Mouse (Mus musculus) naive thymus-derived CD4-positive, alpha-beta T cell, adult 2 months (primary cell): ENCODE results near the gene Mtus2.
A peak's percentile ranks its signal among the peaks of the same experiment; 100 is the strongest.
"Not testable (repeated sequence)": the region's sequence is repeated elsewhere in the genome, so short reads cannot be mapped to it uniquely, and the experiment has no call there.

Source experiments
- DNase-seq: peaks from one replicate; pipeline ENCODE4 v3.0.0-alpha.2; 2011; ENCODE audit warnings: low read depth

Mtus2 gene

DNA sequence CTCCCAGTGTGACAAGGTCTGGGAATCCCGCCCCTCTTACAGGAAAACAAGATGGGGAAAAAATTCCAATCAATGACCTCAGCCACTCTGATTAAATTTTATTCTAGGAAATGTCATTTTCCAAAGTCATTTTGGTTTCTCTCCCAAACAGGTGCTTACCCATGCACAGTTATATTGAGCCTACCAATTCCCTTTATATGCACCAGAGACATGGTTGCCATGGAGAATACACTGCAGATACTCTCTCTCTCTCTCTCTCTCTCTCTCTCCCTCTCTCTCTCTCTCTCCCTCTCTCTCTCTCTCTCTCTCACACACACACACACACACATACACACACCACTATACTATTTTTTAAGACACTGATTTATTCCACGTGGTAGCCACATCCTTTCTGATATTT lies 326.1 kb downstream of the Mtus2 start:
- no peak for DNase-seq

DNA sequence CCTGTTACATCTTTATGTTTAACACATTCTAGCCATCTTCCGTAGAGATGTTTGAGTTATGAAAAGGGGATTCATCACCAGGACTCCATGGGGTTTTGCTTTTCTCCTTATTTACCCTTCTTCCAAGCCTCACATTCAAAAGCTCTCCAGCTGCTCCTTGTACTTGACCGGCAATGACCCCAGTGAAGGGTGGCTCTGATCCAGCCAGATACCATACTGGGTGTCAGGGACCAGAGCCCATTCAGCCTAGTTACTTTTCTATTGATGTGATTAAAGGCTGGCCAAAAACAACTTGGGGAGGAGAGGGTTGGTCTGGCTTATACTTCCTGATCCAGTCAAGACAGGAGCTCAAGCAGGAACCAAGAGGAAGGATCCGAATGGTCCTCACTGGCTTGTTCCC lies 326.5 kb downstream of the Mtus2 start:
- DNase-seq: no peak

DNA sequence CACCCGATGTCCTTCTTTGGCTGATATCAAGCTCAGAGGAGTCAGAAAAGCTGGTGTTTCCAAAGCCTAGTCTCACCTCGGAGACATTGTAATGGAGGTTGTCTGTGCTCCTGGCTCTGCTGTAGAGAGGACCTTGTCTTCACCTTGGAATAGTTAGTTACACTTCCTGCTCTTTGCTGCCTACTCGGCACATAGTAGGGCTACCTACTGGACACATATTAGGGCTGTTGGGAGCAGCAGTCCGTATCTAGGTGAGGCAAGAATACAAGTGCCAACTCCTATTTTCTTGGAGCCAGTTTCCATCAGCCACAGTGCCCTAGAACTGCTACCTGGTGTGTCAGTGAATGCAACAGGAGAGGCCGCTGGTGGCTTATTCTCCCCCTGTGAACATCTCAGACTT lies 330.4 kb downstream of the Mtus2 start:
- DNase-seq: no peak

DNA sequence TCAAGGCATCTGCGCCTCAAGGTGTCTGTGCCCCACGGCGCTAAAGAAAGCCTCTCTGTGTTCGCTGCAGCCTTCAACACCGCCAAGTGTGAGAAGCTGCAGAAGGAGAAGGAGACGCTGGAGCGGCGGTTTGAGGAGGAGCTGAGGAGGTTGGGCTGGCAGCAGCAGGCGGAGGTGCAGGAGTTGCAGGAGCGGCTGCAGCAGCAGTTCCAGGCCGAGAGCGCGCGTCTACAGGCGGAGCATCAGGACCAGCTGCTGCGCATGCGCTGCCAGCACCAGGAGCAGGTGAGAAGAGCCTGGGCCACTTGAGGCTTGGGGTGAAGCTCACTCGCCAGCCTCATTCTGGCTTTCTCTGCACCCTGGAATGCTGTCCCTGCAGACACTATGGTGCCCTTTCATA lies 331.7 kb downstream of the Mtus2 start:
- DNase-seq: no peak

- DNase-seq: no peak
Observed at GRCm38 (mm10) chr5:148289951-148290350, 332.8 kb downstream of the Mtus2 start.

DNA sequence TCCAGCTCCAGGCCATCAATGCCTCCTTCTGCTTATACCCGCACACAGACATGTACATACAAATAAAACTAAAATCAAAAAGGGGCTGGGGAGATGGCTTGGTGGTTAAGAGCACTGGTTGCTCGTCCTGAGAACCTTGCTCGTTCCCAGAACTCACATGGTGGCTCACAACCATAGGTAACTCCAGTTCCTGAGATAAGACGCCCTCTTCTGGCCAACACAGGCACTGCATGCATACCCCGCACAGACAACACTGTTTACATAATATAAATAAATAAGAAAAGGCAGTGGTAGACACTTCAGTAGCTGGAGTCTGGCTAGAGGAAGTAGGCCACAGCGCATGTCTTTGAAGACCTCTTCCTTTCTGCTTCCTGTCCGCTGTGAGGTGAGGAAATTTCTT lies 335.7 kb downstream of the Mtus2 start:
- DNase-seq: no peak

DNA sequence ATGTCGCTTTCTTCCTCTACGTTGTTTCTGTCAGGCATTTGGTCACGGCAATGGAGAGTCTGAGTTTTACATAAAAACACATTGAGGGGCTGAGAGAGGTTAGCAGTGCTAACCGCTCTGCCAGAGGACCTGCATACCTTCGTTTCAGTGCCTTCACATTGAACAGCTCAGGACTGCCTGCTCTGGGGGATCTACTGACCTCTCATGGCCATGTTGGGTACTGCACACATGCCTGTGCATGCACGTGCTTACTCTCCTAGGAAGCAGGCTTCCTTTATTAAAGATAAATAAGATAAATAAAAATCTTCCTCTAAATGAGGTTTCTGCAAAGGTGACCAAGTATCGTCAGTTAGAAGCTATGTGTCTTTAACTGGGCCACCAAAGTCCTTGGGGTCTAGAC lies 336.2 kb downstream of the Mtus2 start:
- DNase-seq: no peak

GRCm38 (mm10) chr5:148302968-148303367 lies 345.8 kb downstream of the Mtus2 start:
- DNase-seq: no peak

DNA sequence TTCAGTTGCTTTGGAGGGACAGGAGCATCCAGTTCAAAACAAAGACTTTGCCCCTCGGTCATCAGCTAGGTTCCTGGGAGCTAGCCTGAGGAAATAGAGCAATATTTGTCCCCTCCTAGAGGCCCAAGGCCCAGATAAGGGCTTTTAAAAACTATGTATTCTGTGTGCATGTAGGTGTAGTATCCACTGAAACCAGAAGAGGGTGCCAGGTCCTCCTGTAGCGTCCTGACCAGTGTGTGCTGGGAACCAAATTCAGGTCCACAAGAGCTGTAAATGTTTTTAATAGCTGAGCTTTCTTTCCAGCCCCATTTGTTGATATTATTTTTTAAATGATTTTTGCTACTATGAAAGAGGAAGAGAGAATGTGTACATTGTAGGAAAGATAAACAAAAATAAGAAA lies 347.0 kb downstream of the Mtus2 start:
- no peak for DNase-seq

DNA sequence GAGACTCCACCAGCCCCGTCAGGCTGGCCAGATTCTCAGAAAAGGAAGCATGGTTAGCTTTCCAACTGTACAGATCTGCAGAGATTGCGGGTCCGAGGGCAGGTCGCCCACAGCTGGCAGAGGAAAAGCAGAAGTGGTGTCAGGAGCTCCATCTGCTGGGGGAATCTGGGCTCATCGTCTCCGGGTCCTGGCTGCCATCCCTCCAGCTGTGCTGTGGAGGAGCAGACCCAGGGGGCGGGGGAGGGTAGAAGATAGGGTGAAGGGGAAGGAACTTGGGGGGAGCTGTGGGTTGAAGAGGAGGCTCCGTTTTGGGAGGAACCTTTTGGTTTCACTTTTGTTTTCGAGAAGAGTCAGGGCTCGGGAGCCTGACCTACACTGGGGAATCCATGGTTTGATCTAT lies 353.7 kb downstream of the Mtus2 start:
- peak; percentile 79 for DNase-seq

GRCm38 (mm10) chr5:148312443-148312842 lies 355.3 kb downstream of the Mtus2 start:
- DNase-seq: peak; percentile 54

DNA sequence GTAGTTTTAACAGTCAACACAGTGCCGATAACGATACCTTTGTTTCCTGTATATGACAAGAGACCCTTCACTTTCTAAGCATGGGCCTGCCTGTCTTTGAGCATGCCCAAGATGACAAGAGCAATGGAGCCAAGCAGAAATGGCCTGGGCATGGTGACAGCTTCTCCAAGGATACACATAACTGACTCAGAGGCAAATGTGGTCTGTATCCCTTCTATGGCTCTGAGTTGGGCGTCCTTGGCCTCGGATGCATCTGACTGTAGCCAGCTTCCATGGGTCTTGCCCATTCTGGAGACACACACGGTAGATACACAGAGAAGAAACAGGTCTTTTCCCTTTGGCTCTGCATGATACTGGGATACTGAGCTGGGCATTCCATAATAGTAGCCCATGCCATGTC lies 357.8 kb downstream of the Mtus2 start:
- DNase-seq: no peak

- DNase-seq: peak; percentile 82
Observed at GRCm38 (mm10) chr5:148325317-148325885, 368.3 kb downstream of the Mtus2 start.

GRCm38 (mm10) chr5:148326295-148326694 lies 369.2 kb downstream of the Mtus2 start:
- DNase-seq: not testable (repeated sequence)

GRCm38 (mm10) chr5:148328982-148329381 lies 371.9 kb downstream of the Mtus2 start:
- no peak for DNase-seq

- no peak for DNase-seq
Observed at GRCm38 (mm10) chr5:148331229-148331776, 374.2 kb downstream of the Mtus2 start.

GRCm38 (mm10) chr5:148331926-148332621 lies 375.0 kb downstream of the Mtus2 start:
- DNase-seq: no peak

DNA sequence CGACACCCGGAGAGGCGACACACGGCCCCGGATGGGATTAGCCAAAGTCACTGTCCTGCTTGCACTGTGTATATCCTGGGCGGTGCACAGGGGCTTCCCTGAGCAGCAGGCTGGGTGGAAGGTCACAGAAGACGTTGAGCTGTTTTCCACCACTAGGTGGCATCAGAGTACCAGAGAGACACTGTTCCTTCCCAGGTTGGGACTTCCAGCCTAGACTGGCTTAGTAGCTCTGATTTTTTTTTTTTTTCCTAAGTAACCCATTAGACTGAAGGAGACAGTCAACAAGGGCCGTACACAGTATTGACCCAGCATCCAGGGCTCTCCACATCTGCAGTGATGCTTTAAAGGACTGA lies 375.5 kb downstream of the Mtus2 start:
- peak; percentile 81 for DNase-seq

GRCm38 (mm10) chr5:148339126-148339525 lies 382.0 kb downstream of the Mtus2 start:
- no peak for DNase-seq

DNA sequence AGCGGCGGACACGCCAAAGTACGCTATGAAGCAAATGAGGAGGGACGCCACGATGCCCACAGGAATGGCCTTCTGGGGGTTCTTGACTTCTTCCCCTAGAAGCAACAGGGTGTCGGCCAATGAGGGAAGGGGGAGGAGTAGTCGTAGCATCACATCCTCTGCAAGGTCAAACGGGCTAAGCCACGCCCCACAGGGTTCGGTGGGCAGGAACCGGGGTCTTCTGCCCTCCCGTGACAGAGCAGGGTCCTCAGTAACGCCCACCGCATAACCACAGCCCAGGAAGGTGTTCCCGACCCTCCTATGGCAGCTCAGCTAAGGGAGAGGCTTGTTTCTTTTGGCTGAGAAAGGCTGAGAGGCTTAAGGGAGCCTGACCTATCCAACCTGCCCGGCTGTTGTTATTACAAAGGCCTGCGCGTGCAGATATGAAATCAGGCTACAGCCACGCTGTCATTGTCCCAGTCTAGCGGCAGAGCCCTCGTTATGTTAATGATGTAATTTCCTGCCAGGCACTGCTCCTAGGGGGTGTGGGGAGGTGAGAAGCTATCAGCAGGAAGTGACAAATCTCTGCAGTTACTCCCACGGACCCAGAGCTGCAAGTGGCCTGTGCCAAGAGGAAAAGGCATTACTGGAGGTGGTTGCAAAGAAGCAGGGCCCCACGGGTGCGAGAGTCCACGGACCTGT lies 385.1 kb downstream of the Mtus2 start:
- DNase-seq: peak; percentile 87

DNA sequence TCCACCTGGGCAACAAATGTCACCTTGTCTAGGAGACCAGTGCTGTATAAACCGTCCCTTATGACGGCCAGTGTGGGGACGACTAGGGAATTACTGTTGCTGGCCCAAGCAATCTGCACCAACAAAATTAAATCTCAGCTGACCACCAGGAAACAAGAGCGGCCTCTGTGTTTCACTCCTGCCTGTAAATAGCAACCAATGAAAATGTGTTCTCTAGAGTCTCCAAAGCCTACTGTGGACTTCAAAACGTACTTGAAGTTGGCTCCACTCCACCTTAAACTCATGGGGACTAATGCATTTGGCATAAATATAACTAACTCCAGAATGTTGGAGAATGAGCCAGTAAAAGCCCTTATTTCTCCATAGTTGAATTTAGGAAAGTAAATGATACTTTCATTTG lies 387.3 kb downstream of the Mtus2 start:
- no peak for DNase-seq

- DNase-seq: peak; percentile 43
Observed at GRCm38 (mm10) chr5:148346543-148346942, 389.4 kb downstream of the Mtus2 start.

GRCm38 (mm10) chr5:148348153-148348552 lies 391.0 kb downstream of the Mtus2 start:
- no peak for DNase-seq
